Mouse (Mus musculus): ENCODE results near the gene Adap1. TPM values are rescaled to one million over a fixed set of nuclear protein-coding genes. Genes with fewer than 3 reads are reported as not detected.

Adap1 gene
- total and polyA plus RNA-seq, 2 experiments from 2014 or later: 141 to 253 TPM

DNA sequence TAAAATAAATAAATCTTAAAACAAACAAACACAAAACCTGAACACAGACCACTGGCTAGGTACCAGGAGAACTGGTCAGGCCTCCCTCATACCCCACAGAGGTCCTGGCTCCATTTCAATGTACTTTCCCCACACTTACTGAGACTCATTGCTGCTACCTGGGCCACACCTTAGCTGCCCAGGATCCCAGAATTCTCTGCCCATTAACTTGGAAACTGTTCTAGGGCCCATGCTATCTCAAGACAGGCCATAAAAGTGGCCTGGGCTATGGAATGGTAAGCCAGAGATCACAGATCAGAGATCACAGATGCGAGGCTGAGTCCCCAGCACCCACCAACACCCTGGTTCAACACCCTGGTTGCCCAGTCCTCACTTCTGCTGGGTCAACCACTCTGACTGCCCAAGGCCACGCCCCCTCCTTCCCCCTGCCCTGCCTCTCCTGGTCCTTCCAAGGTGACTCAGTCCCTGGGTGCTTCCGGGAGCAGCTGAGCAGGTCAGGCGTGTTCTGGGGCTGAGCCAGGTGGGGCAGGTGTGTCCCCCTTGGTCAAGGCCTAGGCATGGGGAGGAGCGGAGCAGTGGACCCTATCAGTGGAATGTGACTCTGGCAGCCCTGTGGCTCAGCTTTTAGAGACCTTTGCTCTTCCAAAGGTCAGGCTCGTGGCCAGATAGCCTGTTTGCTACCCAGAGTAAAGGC, 8.3 kb downstream of the Adap1 start:
- Histone ChIP-seq H3K27ac (ENCODE audit: low read depth, low read length) (no peak overlapping the region), H3K9me3 (ENCODE audit: low read length) (no peaks in the 10 kb centered on the region), H3K36me3 (ENCODE audit: insufficient read depth, low read length) (peaks cover 6% of the 10 kb centered on the region; the same call in 1 of the 2 replicates), H3K27me3 (ENCODE audit: insufficient read depth, low read length) (no peaks in the 10 kb centered on the region), H3K4me2 (ENCODE audit: low read depth, low read length, poor library complexity, severe bottlenecking) (no peak overlapping the region), H3K4me1 (ENCODE audit: insufficient read depth, low read length) (no peaks in the 10 kb centered on the region), H3K4me3 (ENCODE audit: low read depth, low read length) (no peak overlapping the region), H3K9ac (replicated peaks; ENCODE audit: low read length, poor library complexity, severe bottlenecking) (no peak overlapping the region)
- WGBS: 74% methylated on average over 6 of the region's 6 CpGs
- ATAC-seq (ENCODE audit: low FRiP score): no peak
- no peak for DNase-seq (ENCODE audit: low spot score)
- TF ChIP-seq CTCF (IDR thresholded peaks at IDR 0.05): no peak

DNA sequence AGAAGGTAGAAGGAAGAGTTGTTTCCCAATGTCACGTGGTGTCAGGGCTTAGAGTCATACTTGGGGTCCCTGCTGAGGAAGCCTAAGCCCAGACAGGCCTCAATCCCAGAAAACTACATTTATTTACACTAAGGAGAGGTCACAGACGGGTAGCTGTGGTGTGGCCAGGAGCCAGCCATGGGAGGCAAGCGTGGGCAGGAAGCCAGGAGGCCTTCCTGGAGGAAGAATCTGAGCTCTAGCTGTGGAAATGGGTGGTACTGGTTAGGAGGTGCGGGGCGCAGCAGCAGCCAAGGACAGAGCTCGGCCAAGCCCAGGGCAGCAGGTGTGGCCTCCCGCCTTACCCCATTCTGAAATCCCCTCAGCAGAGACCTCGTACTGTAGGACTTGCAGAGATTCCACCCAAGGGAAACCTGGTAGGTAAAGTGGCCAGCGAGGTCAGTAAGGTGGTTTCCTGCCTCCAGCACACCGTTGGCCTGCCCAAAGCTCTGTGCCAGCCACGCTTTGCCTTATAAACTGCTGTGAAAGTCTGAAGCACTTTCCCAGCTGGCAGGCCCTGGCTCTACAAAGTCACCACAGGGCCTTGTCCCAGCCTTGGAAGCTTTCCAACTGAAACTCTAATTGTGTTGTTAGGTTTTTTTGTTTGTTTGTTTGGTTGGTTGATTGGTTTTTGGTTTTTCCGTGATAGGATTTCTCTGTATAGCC, 10.3 kb downstream of the Adap1 start:
- no peak for DNase-seq (ENCODE audit: low spot score)
- Histone ChIP-seq H3K4me1 (ENCODE audit: insufficient read depth, low read length) (no peaks in the 10 kb centered on the region), H3K9ac (replicated peaks; ENCODE audit: low read length, poor library complexity, severe bottlenecking) (no peak overlapping the region), H3K9me3 (ENCODE audit: low read length) (no peaks in the 10 kb centered on the region), H3K4me3 (ENCODE audit: low read depth, low read length) (no peak overlapping the region), H3K36me3 (ENCODE audit: insufficient read depth, low read length) (peaks cover 5% of the 10 kb centered on the region; the same call in 1 of the 2 replicates), H3K27me3 (ENCODE audit: insufficient read depth, low read length) (no peaks in the 10 kb centered on the region), H3K27ac (ENCODE audit: low read depth, low read length) (no peak overlapping the region), H3K4me2 (ENCODE audit: low read depth, low read length, poor library complexity, severe bottlenecking) (no peak overlapping the region)
- ATAC-seq (ENCODE audit: low FRiP score): no peak
- TF ChIP-seq CTCF (IDR thresholded peaks at IDR 0.05): no peak
- 80% methylated on average over 12 of the region's 12 CpGs for WGBS

DNA sequence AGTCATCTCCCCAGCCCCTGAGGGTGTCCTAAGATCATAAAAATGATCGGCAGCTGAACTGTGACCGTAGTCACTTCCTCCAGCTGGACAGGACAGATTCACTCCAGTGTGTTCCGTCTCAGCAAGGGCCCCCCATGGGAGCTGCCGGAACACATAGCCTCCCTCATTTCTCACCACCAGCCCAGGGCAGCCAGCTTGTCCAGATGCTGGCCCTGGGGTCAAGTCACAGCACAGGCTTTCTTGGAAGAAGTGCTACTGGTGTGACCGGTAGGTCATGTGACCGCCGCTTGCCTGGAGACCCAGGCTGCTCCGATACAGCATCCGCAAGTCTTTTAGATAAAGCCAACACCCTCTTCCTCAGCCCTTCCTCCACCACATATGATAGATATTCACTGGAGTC, 11.9 kb downstream of the Adap1 start:
- no peak for TF ChIP-seq CTCF (IDR thresholded peaks at IDR 0.05)
- ATAC-seq (ENCODE audit: low FRiP score): no peak
- Histone ChIP-seq H3K27ac (ENCODE audit: low read depth, low read length) (no peak overlapping the region), H3K4me1 (ENCODE audit: insufficient read depth, low read length) (no peaks in the 10 kb centered on the region), H3K9ac (replicated peaks; ENCODE audit: low read length, poor library complexity, severe bottlenecking) (no peak overlapping the region), H3K36me3 (ENCODE audit: insufficient read depth, low read length) (peaks cover 3% of the 10 kb centered on the region; the same call in 1 of the 2 replicates), H3K27me3 (ENCODE audit: insufficient read depth, low read length) (no peaks in the 10 kb centered on the region), H3K4me3 (ENCODE audit: low read depth, low read length) (no peak overlapping the region), H3K4me2 (ENCODE audit: low read depth, low read length, poor library complexity, severe bottlenecking) (no peak overlapping the region), H3K9me3 (ENCODE audit: low read length) (no peaks in the 10 kb centered on the region)
- WGBS: 91% methylated on average over 9 of the region's 9 CpGs
- no peak for DNase-seq (ENCODE audit: low spot score)

DNA sequence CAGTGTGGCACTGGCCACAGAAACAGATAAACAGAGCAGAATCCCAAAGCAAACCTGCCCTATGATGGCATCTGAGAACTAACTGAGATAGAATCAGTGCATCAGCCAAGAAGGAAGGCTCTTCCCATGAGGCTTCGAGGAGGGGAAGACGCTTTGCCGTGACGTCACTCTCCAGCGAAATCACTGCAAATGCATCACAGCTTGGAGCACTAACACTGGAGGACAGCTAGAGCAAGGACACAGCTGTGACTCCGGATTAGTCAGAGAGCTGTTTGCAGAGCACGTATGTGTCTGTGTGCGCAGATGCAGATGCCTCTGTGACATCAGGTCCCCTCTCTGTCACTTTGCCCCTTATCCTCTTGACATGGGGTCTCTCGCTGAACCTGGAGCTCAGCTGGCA, 13.6 kb downstream of the Adap1 start:
- Histone ChIP-seq H3K4me3 (ENCODE audit: low read depth, low read length) (no peak overlapping the region), H3K4me1 (ENCODE audit: insufficient read depth, low read length) (no peaks in the 10 kb centered on the region), H3K9ac (replicated peaks; ENCODE audit: low read length, poor library complexity, severe bottlenecking) (no peak overlapping the region), H3K36me3 (ENCODE audit: insufficient read depth, low read length) (no peaks in the 10 kb centered on the region), H3K27ac (ENCODE audit: low read depth, low read length) (no peak overlapping the region), H3K27me3 (ENCODE audit: insufficient read depth, low read length) (no peaks in the 10 kb centered on the region), H3K9me3 (ENCODE audit: low read length) (no peaks in the 10 kb centered on the region), H3K4me2 (ENCODE audit: low read depth, low read length, poor library complexity, severe bottlenecking) (no peak overlapping the region)
- WGBS: 90% methylated on average over 9 of the region's 9 CpGs
- no peak for TF ChIP-seq CTCF (IDR thresholded peaks at IDR 0.05)
- ATAC-seq (ENCODE audit: low FRiP score) (no peak), DNase-seq (ENCODE audit: low spot score) (no peak)

DNA sequence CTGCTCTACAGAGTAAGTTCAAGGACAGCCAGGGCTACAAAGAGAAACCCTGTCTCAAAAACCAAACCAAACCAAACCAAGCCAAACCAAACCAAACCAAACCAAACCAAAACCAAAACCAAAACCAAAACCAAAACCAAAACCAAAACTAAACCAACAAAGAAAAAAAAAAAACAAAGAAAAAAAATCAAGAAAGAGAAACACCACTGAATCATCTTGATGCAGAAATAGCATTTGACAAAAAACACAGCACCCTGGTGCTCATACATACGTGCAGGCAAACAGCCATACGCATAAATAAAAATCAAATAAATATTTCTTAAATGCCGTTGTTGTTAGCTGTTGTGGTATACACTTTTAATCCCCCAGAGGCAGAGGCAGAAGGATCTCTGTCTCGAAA, 14.9 kb downstream of the Adap1 start:
- DNase-seq (ENCODE audit: low spot score) (no peak), ATAC-seq (ENCODE audit: low FRiP score) (no peak)
- no peak for TF ChIP-seq CTCF (IDR thresholded peaks at IDR 0.05)
- no peaks in the 10 kb centered on the region for H3K9me3 ChIP-seq (ENCODE audit: low read length)
- no peak overlapping the region for H3K4me3 ChIP-seq (ENCODE audit: low read depth, low read length)
- H3K9ac ChIP-seq (replicated peaks; ENCODE audit: low read length, poor library complexity, severe bottlenecking): no peak overlapping the region
- H3K4me1 ChIP-seq (ENCODE audit: insufficient read depth, low read length): no peaks in the 10 kb centered on the region
- no peaks in the 10 kb centered on the region for H3K36me3 ChIP-seq (ENCODE audit: insufficient read depth, low read length)
- H3K4me2 ChIP-seq (ENCODE audit: low read depth, low read length, poor library complexity, severe bottlenecking): no peak overlapping the region
- H3K27ac ChIP-seq (ENCODE audit: low read depth, low read length): no peak overlapping the region
- no peaks in the 10 kb centered on the region for H3K27me3 ChIP-seq (ENCODE audit: insufficient read depth, low read length)
- 94% methylated on average over 4 of the region's 4 CpGs for WGBS

DNA sequence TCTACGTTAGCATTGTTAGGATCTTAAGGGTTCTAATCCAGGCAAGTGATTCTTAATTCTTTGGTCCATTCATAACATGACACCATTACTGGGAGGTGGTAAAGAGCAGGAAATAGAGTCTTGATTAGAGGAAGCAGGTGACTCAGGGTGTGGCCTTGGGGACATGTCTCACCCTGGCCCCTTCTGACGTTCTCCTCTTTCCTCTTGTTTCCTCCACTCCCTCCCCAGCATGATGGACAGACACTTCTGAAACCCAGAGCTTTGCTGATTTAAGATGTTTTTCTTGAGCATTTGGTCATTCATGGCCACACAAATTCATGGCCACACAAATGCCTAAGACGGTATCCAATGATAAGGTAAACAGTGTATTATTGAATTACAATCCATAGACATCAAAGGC, 15.5 kb downstream of the Adap1 start:
- H3K4me3 ChIP-seq (ENCODE audit: low read depth, low read length): no peak overlapping the region
- no peak for ATAC-seq (ENCODE audit: low FRiP score)
- no peak for DNase-seq (ENCODE audit: low spot score)
- TF ChIP-seq CTCF (IDR thresholded peaks at IDR 0.05): no peak
- no peaks in the 10 kb centered on the region for H3K27me3 ChIP-seq (ENCODE audit: insufficient read depth, low read length)
- H3K9me3 ChIP-seq (ENCODE audit: low read length): no peaks in the 10 kb centered on the region
- no peak overlapping the region for H3K4me2 ChIP-seq (ENCODE audit: low read depth, low read length, poor library complexity, severe bottlenecking)
- no peaks in the 10 kb centered on the region for H3K4me1 ChIP-seq (ENCODE audit: insufficient read depth, low read length)
- H3K36me3 ChIP-seq (ENCODE audit: insufficient read depth, low read length): peaks cover under 1% of the 10 kb centered on the region; the same call in 1 of the 2 replicates
- H3K27ac ChIP-seq (ENCODE audit: low read depth, low read length): no peak overlapping the region
- whole genome bisulfite sequencing: 85% methylated on average over 3 of the region's 3 CpGs
- no peak overlapping the region for H3K9ac ChIP-seq (replicated peaks; ENCODE audit: low read length, poor library complexity, severe bottlenecking)
